Mouse (Mus musculus): Measurements from ENCODE around the gene Adam26b.
"Not testable (repeated sequence)": the region's sequence is repeated elsewhere in the genome, so short reads cannot be mapped to it uniquely, and the experiment has no call there.

Adam26b gene

GRCm38 (mm10) chr8:43528006-43528405 is at the start of gene Adam26b:
Gene Adam26b (minus strand): TSS chr8:43528106.
- not testable (repeated sequence) for DNase-seq

GRCm38 (mm10) chr8:43576607-43577006 is 48.7 kb upstream of the Adam26b start, which contains the start of gene Adam26a:
Gene Adam26a (minus strand): TSS chr8:43576707.
- not testable (repeated sequence) for DNase-seq

Measured in thymus, adult 18-20 months (tissue).